Mouse (Mus musculus): Measurements from ENCODE around the gene Mindy3. TPM values are rescaled to one million over a fixed set of nuclear protein-coding genes. Genes with fewer than 3 reads are reported as not detected.
A peak's percentile ranks its signal among the peaks of the same experiment; 100 is the strongest.

Gene Mindy3
- polyA plus RNA-seq, 1 experiment from 2014 or later: 28.0 TPM

GRCm38 (mm10) chr2:12401137-12401536, 18.1 kb downstream of the Mindy3 start:
- H3K4me3 ChIP-seq (ENCODE audit: control insufficient read depth in 1 of 2, insufficient read depth in 1 of 2, low read depth in 1 of 2, low read length in 2 of 2): no peak overlapping the region
- no peaks in the 10 kb centered on the region for H3K27me3 ChIP-seq (ENCODE audit: control insufficient read depth, insufficient read depth, low read length)
- 0 out of 2 replicates have a peak, but pooled peaks cover 3% of the 10 kb centered on the region for H3K36me3 ChIP-seq (ENCODE audit: control insufficient read depth, insufficient read depth, low read length)
- H3K9ac ChIP-seq (ENCODE audit: low read length): no peak overlapping the region
- peaks cover 3 to 4% of the 10 kb centered on the region in 2 experiments; a peak in 1 of 4 replicates for H3K4me1 ChIP-seq (ENCODE audit: control insufficient read depth in 2 of 2, insufficient read depth in 2 of 2, low read length in 2 of 2)
- H3K4me2 ChIP-seq (ENCODE audit: low read length): no peak overlapping the region
- H3K9me3 ChIP-seq (ENCODE audit: control insufficient read depth, low read length): no peaks in the 10 kb centered on the region
- WGBS: 86% methylated on average over 1 of the region's 1 CpGs
- no peak for ATAC-seq (ENCODE audit: insufficient number of reproducible peaks, insufficient read depth, low FRiP score, low read depth)
- no peak overlapping the region for H3K27ac ChIP-seq (replicated peaks in 1 of 2; ENCODE audit: control insufficient read depth in 1 of 2, insufficient read depth in 1 of 2, low read depth in 2 of 2, low read length in 2 of 2)

DNA sequence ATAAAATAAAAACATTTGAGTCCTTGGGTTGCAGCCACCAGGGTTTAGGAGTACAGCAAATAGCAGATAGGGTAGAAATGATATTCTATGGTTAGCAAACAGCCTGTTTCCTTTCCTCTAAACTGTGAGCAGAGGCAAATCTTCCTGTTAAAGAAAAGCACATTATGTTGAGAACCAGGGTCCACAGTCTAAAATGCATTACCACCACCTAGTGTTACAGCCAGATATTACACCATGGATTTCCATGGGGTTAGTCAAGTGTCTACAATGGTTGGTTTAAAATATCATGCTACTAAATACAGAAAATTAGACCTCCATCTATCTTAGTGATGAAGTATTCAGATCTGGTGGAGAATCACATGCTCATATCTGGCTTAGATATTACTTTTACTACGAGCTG, 30.2 kb downstream of the Mindy3 start:
- Histone ChIP-seq H3K4me2 (ENCODE audit: low read length) (no peak overlapping the region), H3K36me3 (ENCODE audit: control insufficient read depth, insufficient read depth, low read length) (peaks cover 26% of the 10 kb centered on the region), H3K9ac (ENCODE audit: low read length) (no peak overlapping the region), H3K27me3 (ENCODE audit: control insufficient read depth, insufficient read depth, low read length) (no peaks in the 10 kb centered on the region), H3K9me3 (ENCODE audit: control insufficient read depth, low read length) (no peaks in the 10 kb centered on the region), H3K4me1 (ENCODE audit: control insufficient read depth in 2 of 2, insufficient read depth in 2 of 2, low read length in 2 of 2) (no peaks in the 10 kb centered on the region), H3K27ac (replicated peaks in 1 of 2; ENCODE audit: control insufficient read depth in 1 of 2, insufficient read depth in 1 of 2, low read depth in 2 of 2, low read length in 2 of 2) (no peak overlapping the region), H3K4me3 (ENCODE audit: control insufficient read depth in 1 of 2, insufficient read depth in 1 of 2, low read depth in 1 of 2, low read length in 2 of 2) (no peak overlapping the region)
- 27% methylated on average over 1 of the region's 1 CpGs for WGBS
- ATAC-seq (ENCODE audit: insufficient number of reproducible peaks, insufficient read depth, low FRiP score, low read depth): no peak

DNA sequence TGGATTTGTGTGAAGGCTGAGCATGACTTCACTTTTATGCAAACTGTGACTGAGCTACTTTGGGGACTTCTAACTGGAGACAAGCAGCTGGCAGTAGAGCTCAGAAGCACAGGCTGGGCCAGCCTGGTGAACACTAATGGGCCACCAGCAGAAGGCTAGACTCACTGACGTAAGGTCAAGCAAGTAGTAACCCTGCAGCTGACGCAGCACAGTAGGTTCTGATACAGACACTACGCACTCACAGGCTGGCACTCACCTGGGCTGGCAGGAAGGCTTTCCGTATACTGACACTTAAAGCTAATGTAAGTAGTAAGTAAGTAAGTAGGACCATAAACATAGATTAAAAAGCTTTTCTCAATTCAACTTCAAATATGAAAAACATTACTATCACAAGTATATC, 30.7 kb downstream of the Mindy3 start:
- 89% methylated on average over 4 of the region's 4 CpGs for WGBS
- Histone ChIP-seq H3K36me3 (ENCODE audit: control insufficient read depth, insufficient read depth, low read length) (peaks cover 24% of the 10 kb centered on the region), H3K4me2 (ENCODE audit: low read length) (no peak overlapping the region), H3K27ac (replicated peaks in 1 of 2; ENCODE audit: control insufficient read depth in 1 of 2, insufficient read depth in 1 of 2, low read depth in 2 of 2, low read length in 2 of 2) (no peak overlapping the region), H3K4me1 (ENCODE audit: control insufficient read depth in 2 of 2, insufficient read depth in 2 of 2, low read length in 2 of 2) (no peaks in the 10 kb centered on the region), H3K9me3 (ENCODE audit: control insufficient read depth, low read length) (no peaks in the 10 kb centered on the region), H3K9ac (ENCODE audit: low read length) (no peak overlapping the region), H3K4me3 (ENCODE audit: control insufficient read depth in 1 of 2, insufficient read depth in 1 of 2, low read depth in 1 of 2, low read length in 2 of 2) (no peak overlapping the region), H3K27me3 (ENCODE audit: control insufficient read depth, insufficient read depth, low read length) (no peaks in the 10 kb centered on the region)
- ATAC-seq (ENCODE audit: insufficient number of reproducible peaks, insufficient read depth, low FRiP score, low read depth): no peak

- no peaks in the 10 kb centered on the region for H3K9me3 ChIP-seq (ENCODE audit: control insufficient read depth, low read length)
- no peaks in the 10 kb centered on the region for H3K27me3 ChIP-seq (ENCODE audit: control insufficient read depth, insufficient read depth, low read length)
- 96% methylated on average over 1 of the region's 1 CpGs for WGBS
- no peak overlapping the region for H3K27ac ChIP-seq (replicated peaks in 1 of 2; ENCODE audit: control insufficient read depth in 1 of 2, insufficient read depth in 1 of 2, low read depth in 2 of 2, low read length in 2 of 2)
- H3K36me3 ChIP-seq (ENCODE audit: control insufficient read depth, insufficient read depth, low read length): peaks cover 21% of the 10 kb centered on the region
- no peak overlapping the region for H3K4me2 ChIP-seq (ENCODE audit: low read length)
- H3K9ac ChIP-seq (ENCODE audit: low read length): no peak overlapping the region
- H3K4me1 ChIP-seq (ENCODE audit: control insufficient read depth in 2 of 2, insufficient read depth in 2 of 2, low read length in 2 of 2): peaks cover 3 to 8% of the 10 kb centered on the region in 2 experiments
- H3K4me3 ChIP-seq (ENCODE audit: control insufficient read depth in 1 of 2, insufficient read depth in 1 of 2, low read depth in 1 of 2, low read length in 2 of 2): no peak overlapping the region
- ATAC-seq (ENCODE audit: insufficient number of reproducible peaks, insufficient read depth, low FRiP score, low read depth): no peak
Observed at GRCm38 (mm10) chr2:12384389-12384788, 34.9 kb downstream of the Mindy3 start.

DNA sequence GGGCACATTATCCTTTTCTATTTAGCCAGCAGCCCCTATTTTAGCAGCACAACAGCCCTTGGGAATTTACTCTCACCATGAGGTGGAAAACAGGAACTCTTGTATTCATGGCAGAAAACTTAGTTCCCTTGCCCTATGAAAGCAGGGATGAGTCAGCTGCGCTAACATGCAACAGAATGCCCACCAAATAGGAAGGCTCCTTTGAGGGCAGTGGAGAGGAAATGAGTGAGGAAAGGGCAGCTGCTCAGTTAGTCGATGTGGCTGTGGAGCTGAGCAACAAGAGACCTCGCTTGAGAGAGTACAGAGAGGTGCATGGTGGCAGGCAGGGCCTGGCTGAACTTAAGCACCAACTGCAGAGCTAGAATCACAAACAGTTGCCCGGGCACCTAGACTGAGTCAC, 36.6 kb downstream of the Mindy3 start:
- H3K4me1 ChIP-seq (ENCODE audit: control insufficient read depth in 2 of 2, insufficient read depth in 2 of 2, low read length in 2 of 2): peaks cover 3 to 8% of the 10 kb centered on the region in 2 experiments
- no peak overlapping the region for H3K4me2 ChIP-seq (ENCODE audit: low read length)

DNA sequence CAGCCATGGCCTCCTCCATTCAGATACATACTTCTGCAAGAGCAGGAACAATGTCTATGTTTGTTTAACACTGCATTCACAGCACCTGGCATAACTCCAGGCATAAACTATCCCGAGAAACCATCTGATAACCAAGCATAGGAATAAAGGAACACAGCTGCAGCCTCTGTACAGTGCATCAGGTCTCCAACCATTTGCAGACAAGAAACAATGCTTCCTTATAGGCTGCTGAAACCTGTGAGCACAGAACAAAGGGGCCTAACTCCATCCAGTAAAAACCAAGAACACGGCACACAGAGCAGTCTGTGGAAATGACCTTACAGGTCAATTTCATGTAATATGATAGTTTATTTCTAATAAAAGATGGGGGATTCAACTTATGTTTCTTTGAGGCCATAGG, 39.0 kb downstream of the Mindy3 start:
- H3K27ac ChIP-seq (replicated peaks in 1 of 2; ENCODE audit: control insufficient read depth in 1 of 2, insufficient read depth in 1 of 2, low read depth in 2 of 2, low read length in 2 of 2): no peak overlapping the region
- no peak overlapping the region for H3K4me3 ChIP-seq (ENCODE audit: control insufficient read depth in 1 of 2, insufficient read depth in 1 of 2, low read depth in 1 of 2, low read length in 2 of 2)
- 45% methylated on average over 2 of the region's 2 CpGs for WGBS
- peaks cover 9% of the 10 kb centered on the region for H3K36me3 ChIP-seq (ENCODE audit: control insufficient read depth, insufficient read depth, low read length)
- H3K4me2 ChIP-seq (ENCODE audit: low read length): no peak overlapping the region
- ATAC-seq (ENCODE audit: insufficient number of reproducible peaks, insufficient read depth, low FRiP score, low read depth): no peak
- no peak overlapping the region for H3K9ac ChIP-seq (ENCODE audit: low read length)
- H3K9me3 ChIP-seq (ENCODE audit: control insufficient read depth, low read length): no peaks in the 10 kb centered on the region
- peaks cover 3 to 8% of the 10 kb centered on the region in 2 experiments for H3K4me1 ChIP-seq (ENCODE audit: control insufficient read depth in 2 of 2, insufficient read depth in 2 of 2, low read length in 2 of 2)
- H3K27me3 ChIP-seq (ENCODE audit: control insufficient read depth, insufficient read depth, low read length): no peaks in the 10 kb centered on the region

More for the DNA sequence above, 36.6 kb downstream of the Mindy3 start:
- H3K27ac ChIP-seq (replicated peaks in 1 of 2; ENCODE audit: control insufficient read depth in 1 of 2, insufficient read depth in 1 of 2, low read depth in 2 of 2, low read length in 2 of 2): peak overlapping the region; percentile 41 to 64
- H3K4me3 ChIP-seq (ENCODE audit: control insufficient read depth in 1 of 2, insufficient read depth in 1 of 2, low read depth in 1 of 2, low read length in 2 of 2): no peak overlapping the region
- 54% methylated on average over 4 of the region's 4 CpGs for WGBS
- H3K36me3 ChIP-seq (ENCODE audit: control insufficient read depth, insufficient read depth, low read length): peaks cover 21% of the 10 kb centered on the region
- H3K27me3 ChIP-seq (ENCODE audit: control insufficient read depth, insufficient read depth, low read length): no peaks in the 10 kb centered on the region
- H3K9me3 ChIP-seq (ENCODE audit: control insufficient read depth, low read length): no peaks in the 10 kb centered on the region
- no peak overlapping the region for H3K9ac ChIP-seq (ENCODE audit: low read length)
- no peak for ATAC-seq (ENCODE audit: insufficient number of reproducible peaks, insufficient read depth, low FRiP score, low read depth)

DNA sequence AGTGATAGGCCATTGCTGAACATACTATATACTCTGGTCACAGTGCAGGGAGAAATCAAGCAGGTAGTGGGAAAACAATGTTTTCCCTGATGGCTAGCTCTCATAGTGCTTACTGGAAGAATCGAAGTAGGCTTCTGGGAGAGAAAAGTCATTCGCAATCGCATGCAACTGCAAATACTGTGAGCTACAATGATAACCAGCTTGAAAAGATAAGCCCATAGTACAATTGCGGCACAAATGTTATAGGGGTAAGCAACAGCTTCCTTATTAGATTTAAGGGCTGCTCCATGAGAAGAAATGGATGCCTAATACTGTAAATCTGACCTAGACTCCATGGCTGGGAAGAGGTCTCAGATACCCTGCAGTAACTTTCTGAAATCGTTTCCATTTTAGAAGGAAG, 40.7 kb downstream of the Mindy3 start:
- no peak for ATAC-seq (ENCODE audit: insufficient number of reproducible peaks, insufficient read depth, low FRiP score, low read depth)
- no peak overlapping the region for H3K4me2 ChIP-seq (ENCODE audit: low read length)
- no peaks in the 10 kb centered on the region for H3K36me3 ChIP-seq (ENCODE audit: control insufficient read depth, insufficient read depth, low read length)
- 83% methylated on average over 5 of the region's 5 CpGs for WGBS
- no peak overlapping the region for H3K27ac ChIP-seq (replicated peaks in 1 of 2; ENCODE audit: control insufficient read depth in 1 of 2, insufficient read depth in 1 of 2, low read depth in 2 of 2, low read length in 2 of 2)
- no peak overlapping the region for H3K4me3 ChIP-seq (ENCODE audit: control insufficient read depth in 1 of 2, insufficient read depth in 1 of 2, low read depth in 1 of 2, low read length in 2 of 2)
- no peak overlapping the region for H3K9ac ChIP-seq (ENCODE audit: low read length)
- H3K4me1 ChIP-seq (ENCODE audit: control insufficient read depth in 2 of 2, insufficient read depth in 2 of 2, low read length in 2 of 2): peaks cover 3 to 8% of the 10 kb centered on the region in 2 experiments
- no peaks in the 10 kb centered on the region for H3K27me3 ChIP-seq (ENCODE audit: control insufficient read depth, insufficient read depth, low read length)
- no peaks in the 10 kb centered on the region for H3K9me3 ChIP-seq (ENCODE audit: control insufficient read depth, low read length)

DNA sequence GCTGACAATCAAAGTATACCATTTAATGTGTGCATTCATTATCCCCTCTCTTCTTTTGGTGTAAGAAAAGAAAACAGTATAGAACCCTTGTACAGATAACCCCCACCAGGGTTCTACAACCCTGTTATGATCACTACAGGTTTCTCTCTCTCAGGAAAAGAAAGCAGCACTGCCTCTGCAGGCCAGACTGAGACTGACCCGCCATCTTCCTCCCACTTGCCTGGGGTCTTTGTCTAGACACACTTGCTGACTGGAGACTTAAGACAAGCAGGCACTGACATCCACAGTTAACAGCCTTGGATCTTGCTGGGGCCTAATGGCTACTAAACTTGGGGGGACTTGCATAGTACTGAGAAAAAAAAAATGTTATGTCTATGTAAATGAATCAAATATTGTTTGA, 42.2 kb downstream of the Mindy3 start:
- 72% methylated on average over 1 of the region's 1 CpGs for WGBS
- Histone ChIP-seq H3K4me3 (ENCODE audit: control insufficient read depth in 1 of 2, insufficient read depth in 1 of 2, low read depth in 1 of 2, low read length in 2 of 2) (no peak overlapping the region), H3K27me3 (ENCODE audit: control insufficient read depth, insufficient read depth, low read length) (no peaks in the 10 kb centered on the region), H3K27ac (replicated peaks in 1 of 2; ENCODE audit: control insufficient read depth in 1 of 2, insufficient read depth in 1 of 2, low read depth in 2 of 2, low read length in 2 of 2) (no peak overlapping the region), H3K36me3 (ENCODE audit: control insufficient read depth, insufficient read depth, low read length) (no peaks in the 10 kb centered on the region), H3K4me2 (ENCODE audit: low read length) (no peak overlapping the region), H3K9ac (ENCODE audit: low read length) (no peak overlapping the region), H3K4me1 (ENCODE audit: control insufficient read depth in 2 of 2, insufficient read depth in 2 of 2, low read length in 2 of 2) (peaks cover 0 to 3% of the 10 kb centered on the region in 2 experiments; a peak in 1 of 4 replicates), H3K9me3 (ENCODE audit: control insufficient read depth, low read length) (no peaks in the 10 kb centered on the region)
- ATAC-seq (ENCODE audit: insufficient number of reproducible peaks, insufficient read depth, low FRiP score, low read depth): no peak

Measured in heart, embryonic 14.5 days (tissue).